Mouse (Mus musculus): ENCODE measurements around the gene Mphosph8.

DNA sequence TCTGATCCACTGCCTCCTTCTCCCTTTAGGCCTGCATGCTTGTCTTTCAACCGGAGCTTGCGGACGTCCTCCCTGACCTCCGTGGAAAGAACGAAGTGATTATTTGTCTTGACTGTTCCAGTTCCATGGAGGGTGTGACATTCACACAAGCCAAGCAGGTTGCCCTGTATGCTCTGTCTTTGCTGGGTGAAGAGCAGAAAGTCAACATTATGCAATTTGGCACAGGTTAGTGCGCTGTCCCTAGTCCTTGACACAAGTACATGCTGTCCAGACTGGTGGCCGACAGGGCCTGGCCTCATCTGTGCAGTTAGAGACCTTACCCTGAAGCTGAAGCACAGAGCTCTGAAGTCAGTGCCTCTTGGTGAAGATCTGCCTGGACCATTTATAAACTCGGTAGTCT is 47.6 kb upstream of the Mphosph8 start:
- TF ChIP-seq CTCF (IDR thresholded peaks at IDR 0.05; ENCODE audit: low read depth) (no peak), EP300 (optimal IDR thresholded peaks at IDR 0.05) (no peak)
